Comparison of ENCODE assay signal across 9 mouse cellular contexts in genomic region chr1:155027583-155027982, GRCm38 (mm10).
DNase-seq lines count a peak whose midpoint lies in the region; ATAC-seq and TF ChIP-seq lines count a peak whose summit lies in the region.
"Had no signal": no experiment of that assay in that cellular context is flagged by ENCODE, and none has a peak within 500 bp of the region (broad histone marks: within the 10 kb centered on the region; RNA-seq: fewer than 3 reads in every experiment).

No protein-coding gene starts in this region.

- no peak for TF ChIP-seq CTCF in small intestine, adult 2 months (IDR thresholded peaks at IDR 0.05; ENCODE audit: extremely low read depth, insufficient read length, insufficient replicate concordance, low read depth, low read length)

- no peak overlapping the region for H3K4me2 ChIP-seq in intestine, embryonic 14.5 days (ENCODE audit: low read length)
- peak overlapping the region; percentile 16; the same call in 1 of the 2 replicates for H3K4me2 ChIP-seq in liver, embryonic 11.5 days
- H3K4me2 ChIP-seq: neural tube, embryonic 13.5 days had no signal

- no peak overlapping the region for H3K27ac ChIP-seq in intestine, embryonic 14.5 days (ENCODE audit: low read depth)
- no peak overlapping the region for H3K27ac ChIP-seq in liver, embryonic 11.5 days (ENCODE audit: low read depth, low read length)
- H3K27ac ChIP-seq in small intestine, adult 2 months (ENCODE audit: insufficient read depth, low read depth, low read length): peak overlapping the region; percentile 69; the same call in 1 of the 2 replicates
- H3K27ac ChIP-seq: neural tube, embryonic 13.5 days had no signal

- H3K27me3 ChIP-seq in intestine, embryonic 14.5 days (replicated peaks; ENCODE audit: control insufficient read depth, insufficient read depth, low read length): no peaks in the 10 kb centered on the region
- H3K27me3 ChIP-seq in liver, embryonic 11.5 days (replicated peaks; ENCODE audit: control insufficient read depth, insufficient read depth, low read length): no peaks in the 10 kb centered on the region; the same call in 1 of the 2 replicates
- no peaks in the 10 kb centered on the region for H3K27me3 ChIP-seq in small intestine, adult 2 months (ENCODE audit: control insufficient read depth, insufficient read depth, low read length)

- H3K9me3 ChIP-seq in intestine, embryonic 14.5 days (ENCODE audit: control insufficient read depth, low read length): no peaks in the 10 kb centered on the region
- no peaks in the 10 kb centered on the region for H3K9me3 ChIP-seq in liver, embryonic 11.5 days (ENCODE audit: control insufficient read depth, low read length)
- H3K9me3 ChIP-seq: neural tube, embryonic 13.5 days had no signal

- H3K36me3 ChIP-seq in intestine, embryonic 14.5 days (ENCODE audit: control insufficient read depth, insufficient read depth, low read length): no peaks in the 10 kb centered on the region
- H3K36me3 ChIP-seq in liver, embryonic 11.5 days (ENCODE audit: control insufficient read depth, insufficient read depth, low read length): no peaks in the 10 kb centered on the region
- no peaks in the 10 kb centered on the region for H3K36me3 ChIP-seq in small intestine, adult 2 months (ENCODE audit: control insufficient read depth, insufficient read depth, low read length)
- H3K36me3 ChIP-seq: neural tube, embryonic 13.5 days had no signal

- H3K9ac ChIP-seq in intestine, embryonic 14.5 days (ENCODE audit: low read length): no peak overlapping the region
- no peak overlapping the region for H3K9ac ChIP-seq in liver, embryonic 11.5 days (ENCODE audit: low read depth, low read length)
- H3K9ac ChIP-seq: neural tube, embryonic 13.5 days had no signal

- no peak for TF ChIP-seq POLR2A in small intestine, adult 2 months (IDR thresholded peaks at IDR 0.05; ENCODE audit: low read depth, low read length)

- peak; percentile 95 for ATAC-seq in activated CD4-positive, CD25-positive, alpha-beta regulatory T cell, adult 4 months
- ATAC-seq in intestine, embryonic 14.5 days (replicated peaks; ENCODE audit: low FRiP score, low TSS enrichment, low read depth): peak; percentile 57; the same call in 1 of the 2 replicates
- ATAC-seq in liver, embryonic 11.5 days (replicated peaks; ENCODE audit: low FRiP score): peak; percentile 64

- peak; percentile 38 to 52 for DNase-seq in lung, adult 18-20 months
- no peak for DNase-seq in lung, postnatal 14 days
- DNase-seq in intestine, embryonic 14.5 days (ENCODE audit: low spot score): no peak
- peak; percentile 54 for DNase-seq in liver, embryonic 11.5 days (ENCODE audit: low spot score)
- DNase-seq in cerebellum, adult 18-20 months: no peak
- DNase-seq in ovary, postnatal 36 days (ENCODE audit: low spot score): no peak

- H3K4me1 ChIP-seq in intestine, embryonic 14.5 days (replicated peaks; ENCODE audit: control insufficient read depth, insufficient read depth, low read length): peaks cover 20% of the 10 kb centered on the region; the same call in 1 of the 2 replicates
- peaks cover 47% of the 10 kb centered on the region for H3K4me1 ChIP-seq in liver, embryonic 11.5 days (replicated peaks; ENCODE audit: control insufficient read depth, insufficient read depth, low read length)
- H3K4me1 ChIP-seq in small intestine, adult 2 months (ENCODE audit: control insufficient read depth, insufficient read depth, insufficient read length, low read length): peaks cover 13% of the 10 kb centered on the region

- no peak overlapping the region for H3K4me3 ChIP-seq in intestine, embryonic 14.5 days (ENCODE audit: low read depth, low read length)
- no peak overlapping the region for H3K4me3 ChIP-seq in liver, embryonic 11.5 days (ENCODE audit: low read depth, low read length)
- H3K4me3 ChIP-seq in small intestine, adult 2 months (ENCODE audit: low read depth, low read length): peak overlapping the region; percentile 4; the same call in 1 of the 2 replicates
- H3K4me3 ChIP-seq: neural tube, embryonic 13.5 days had no signal

- 31% methylated on average over 8 of the region's 8 CpGs for whole genome bisulfite sequencing in intestine, embryonic 14.5 days
- WGBS in liver, embryonic 11.5 days: 30% methylated on average over 8 of the region's 8 CpGs
- 7% methylated on average over 8 of the region's 8 CpGs for WGBS in small intestine, adult 2 months

Comparison
In these comparisons a context has a peak if more than half of its experiments do, and no peak if none do; other contexts are left out.
1. DNase-seq: peak in lung, adult 18-20 months (2 of 2) and liver, embryonic 11.5 days (single experiment); none in lung, postnatal 14 days (single experiment), intestine, embryonic 14.5 days (single experiment), cerebellum, adult 18-20 months (0 of 2) and ovary, postnatal 36 days (single experiment).
2. Peak in every context shown above with its lines, with median percentiles within 50 percentile points of each other: ATAC-seq.